25 mouse cellular contexts compared by ENCODE assay signal in the genomic region with DNA sequence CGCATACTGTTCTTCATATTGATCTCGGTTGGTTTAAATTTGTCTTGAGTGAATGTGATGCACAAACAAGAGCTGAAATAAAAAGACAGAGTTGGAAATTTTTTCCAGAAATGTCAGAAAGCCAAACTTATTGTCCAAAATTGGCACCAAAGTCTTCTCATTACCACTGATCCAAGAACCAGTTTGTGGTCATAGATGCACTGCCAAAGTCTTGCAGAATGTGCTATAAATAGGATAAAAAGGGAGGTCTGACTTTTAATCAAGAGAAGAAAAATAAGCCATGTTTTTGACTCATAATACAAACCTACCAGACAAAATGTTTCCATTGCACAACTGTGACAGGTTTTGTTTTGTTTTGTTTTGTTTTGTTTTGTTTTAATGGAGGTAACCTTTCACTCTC.
DNase-seq lines count a peak whose midpoint lies in the region; ATAC-seq lines count a peak whose summit lies in the region.
"Had no signal": no experiment of that assay in that cellular context is flagged by ENCODE, and none has a peak within 500 bp of the region (broad histone marks: within the 10 kb centered on the region; RNA-seq: fewer than 3 reads in every experiment).

No protein-coding gene starts in this region.

- no peak overlapping the region for H3K4me2 ChIP-seq in embryonic facial prominence, embryonic 14.5 days (ENCODE audit: low read depth, low read length)
- H3K4me2 ChIP-seq: embryonic facial prominence, embryonic 12.5 days; embryonic facial prominence, embryonic 15.5 days; forebrain, embryonic 12.5 days had no signal

- no peaks in the 10 kb centered on the region for H3K36me3 ChIP-seq in embryonic facial prominence, embryonic 14.5 days (ENCODE audit: control insufficient read depth, insufficient read depth, low read length)
- no peaks in the 10 kb centered on the region for H3K36me3 ChIP-seq in embryonic facial prominence, embryonic 10.5 days (replicated peaks)
- H3K36me3 ChIP-seq in heart, embryonic 10.5 days: no peaks in the 10 kb centered on the region
- H3K36me3 ChIP-seq: embryonic facial prominence, embryonic 12.5 days; embryonic facial prominence, embryonic 15.5 days; forebrain, embryonic 10.5 days; forebrain, embryonic 12.5 days; G1E had no signal

- no peak overlapping the region for H3K27ac ChIP-seq in embryonic facial prominence, embryonic 14.5 days (replicated peaks; ENCODE audit: low read depth, low read length)
- H3K27ac ChIP-seq in embryonic facial prominence, embryonic 10.5 days (replicated peaks): no peak overlapping the region
- H3K27ac ChIP-seq in heart, embryonic 10.5 days: no peak overlapping the region
- H3K27ac ChIP-seq: embryonic facial prominence, embryonic 12.5 days; embryonic facial prominence, embryonic 15.5 days; forebrain, embryonic 10.5 days; forebrain, embryonic 12.5 days; gastrocnemius, adult 2 months had no signal

- H3K27me3 ChIP-seq in embryonic facial prominence, embryonic 14.5 days (replicated peaks; ENCODE audit: control insufficient read depth, insufficient read depth, low read length): no peaks in the 10 kb centered on the region
- no peaks in the 10 kb centered on the region for H3K27me3 ChIP-seq in embryonic facial prominence, embryonic 10.5 days (replicated peaks; ENCODE audit: low read depth, poor library complexity, severe bottlenecking)
- no peaks in the 10 kb centered on the region for H3K27me3 ChIP-seq in heart, embryonic 10.5 days (ENCODE audit: insufficient read depth, poor library complexity, severe bottlenecking)
- H3K27me3 ChIP-seq: CH12.LX; embryonic facial prominence, embryonic 12.5 days; embryonic facial prominence, embryonic 15.5 days; forebrain, embryonic 12.5 days had no signal

- no peak overlapping the region for H3K9ac ChIP-seq in embryonic facial prominence, embryonic 14.5 days (ENCODE audit: low read depth, low read length)
- H3K9ac ChIP-seq: embryonic facial prominence, embryonic 12.5 days; embryonic facial prominence, embryonic 15.5 days; forebrain, embryonic 12.5 days had no signal

- no peak for ATAC-seq in embryonic facial prominence, embryonic 14.5 days (ENCODE audit: low read depth)
- ATAC-seq in erythroblast, adult 5-6 weeks (replicated peaks; ENCODE audit: low FRiP score, poor library complexity, severe bottlenecking): no peak
- ATAC-seq: CD4-positive, CD25-positive, alpha-beta regulatory T cell, adult 4 months; forebrain, embryonic 14.5 days; forebrain, embryonic 16.5 days had no signal

- H3K9me3 ChIP-seq in embryonic facial prominence, embryonic 14.5 days (ENCODE audit: control insufficient read depth, low read length): no peaks in the 10 kb centered on the region
- no peaks in the 10 kb centered on the region for H3K9me3 ChIP-seq in embryonic facial prominence, embryonic 10.5 days
- H3K9me3 ChIP-seq in heart, embryonic 10.5 days: no peaks in the 10 kb centered on the region
- H3K9me3 ChIP-seq: embryonic facial prominence, embryonic 12.5 days; embryonic facial prominence, embryonic 15.5 days; forebrain, embryonic 10.5 days; forebrain, embryonic 12.5 days; G1E had no signal

- DNase-seq in cerebellum, postnatal 10 days: peak; percentile 50 to 63
- DNase-seq in cerebellum, adult 11-12 months: no peak
- DNase-seq in embryonic facial prominence, embryonic 14.5 days (ENCODE audit: low spot score): peak; percentile 13
- DNase-seq in embryonic facial prominence, embryonic 10.5 days (ENCODE audit: low spot score): no peak
- peak; percentile 19 for DNase-seq in 416B (ENCODE audit: low read depth)
- DNase-seq in Muller cell, postnatal 12 days (ENCODE audit: inconsistent ontology term): peak; percentile 76
- DNase-seq in heart, embryonic 10.5 days (ENCODE audit: low spot score): no peak
- DNase-seq: adrenal gland, adult 2 months; adrenal gland, postnatal 10 days; adrenal gland, postnatal 25 days; B cell, adult 2 months; cerebellum, adult 9-11 months; cerebellum, postnatal 36 days; embryo, embryonic 11 days; gastrocnemius, adult 2 months had no signal

- no peaks in the 10 kb centered on the region for H3K4me1 ChIP-seq in embryonic facial prominence, embryonic 14.5 days (ENCODE audit: control insufficient read depth, insufficient read depth, low read length)
- no peaks in the 10 kb centered on the region for H3K4me1 ChIP-seq in embryonic facial prominence, embryonic 10.5 days
- H3K4me1 ChIP-seq in heart, embryonic 10.5 days: no peaks in the 10 kb centered on the region
- H3K4me1 ChIP-seq: embryonic facial prominence, embryonic 12.5 days; embryonic facial prominence, embryonic 15.5 days; forebrain, embryonic 10.5 days; forebrain, embryonic 12.5 days had no signal

- 85% methylated on average over 2 of the region's 2 CpGs for WGBS in embryonic facial prominence, embryonic 14.5 days
- 96% methylated on average over 2 of the region's 2 CpGs for WGBS in embryonic facial prominence, embryonic 10.5 days
- 84% methylated on average over 2 of the region's 2 CpGs for WGBS in heart, embryonic 10.5 days

- no peak overlapping the region for H3K4me3 ChIP-seq in embryonic facial prominence, embryonic 14.5 days (ENCODE audit: low read depth, low read length)
- H3K4me3 ChIP-seq in embryonic facial prominence, embryonic 10.5 days: no peak overlapping the region
- H3K4me3 ChIP-seq in heart, embryonic 10.5 days: no peak overlapping the region
- H3K4me3 ChIP-seq: embryonic facial prominence, embryonic 12.5 days; embryonic facial prominence, embryonic 15.5 days; forebrain, embryonic 10.5 days; forebrain, embryonic 12.5 days; gastrocnemius, adult 2 months had no signal

Comparison
In these comparisons a context has a peak if more than half of its experiments do, and no peak if none do; other contexts are left out.
1. DNase-seq: peak in cerebellum, postnatal 10 days (2 of 2), embryonic facial prominence, embryonic 14.5 days (single experiment), 416B (single experiment) and Muller cell, postnatal 12 days (single experiment); none in cerebellum, adult 11-12 months (single experiment), embryonic facial prominence, embryonic 10.5 days (single experiment) and heart, embryonic 10.5 days (single experiment).